Mouse (Mus musculus) megakaryocyte, embryonic 14.5 days (primary cell): ENCODE measurements around the gene St8sia4.

Source experiments
- FLI1 ChIP-seq: IDR thresholded peaks from 2 replicates; pipeline ENCODE4 v1.6.1; 2012; ENCODE audit warnings: low read length, inconsistent platforms, mixed read lengths
- GATA1 ChIP-seq: IDR thresholded peaks from 3 replicates; pipeline ENCODE4 v1.6.1; 2012; ENCODE audit warnings: mixed read lengths, low read length, inconsistent platforms, borderline replicate concordance

- TF ChIP-seq GATA1, result no peak
- TF ChIP-seq FLI1, result no peak
These were observed 57.4 kb downstream of the St8sia4 start for GRCm38 (mm10) chr1:95610017-95610416.
